Mouse (Mus musculus) left cerebral cortex, postnatal 4 days (tissue): ENCODE measurements around the gene Atp2b4. TPM values are rescaled to one million over a fixed set of nuclear protein-coding genes. Genes with fewer than 3 reads are reported as not detected.
"Not testable (repeated sequence)": the region's sequence is repeated elsewhere in the genome, so short reads cannot be mapped to it uniquely, and the experiment has no call there.

Experiments
- DNase-seq: peaks from one replicate; pipeline ENCODE4 v3.0.0-alpha.2; 2022
- intact Hi-C: fragments of 180-260 bp; cut with DNase I; formaldehyde crosslinking; loops from one replicate; pipeline ENCODE4 v1.15.1; 2025
- total RNA-seq, 2 experiments: library from RNA; stranded (reverse); gene quantifications; 2 replicates each; pipeline ENCODE4 v1.2.3; 2021

Gene Atp2b4
- total RNA-seq, 2 experiments from 2014 or later = 110 to 134 TPM

DNA sequence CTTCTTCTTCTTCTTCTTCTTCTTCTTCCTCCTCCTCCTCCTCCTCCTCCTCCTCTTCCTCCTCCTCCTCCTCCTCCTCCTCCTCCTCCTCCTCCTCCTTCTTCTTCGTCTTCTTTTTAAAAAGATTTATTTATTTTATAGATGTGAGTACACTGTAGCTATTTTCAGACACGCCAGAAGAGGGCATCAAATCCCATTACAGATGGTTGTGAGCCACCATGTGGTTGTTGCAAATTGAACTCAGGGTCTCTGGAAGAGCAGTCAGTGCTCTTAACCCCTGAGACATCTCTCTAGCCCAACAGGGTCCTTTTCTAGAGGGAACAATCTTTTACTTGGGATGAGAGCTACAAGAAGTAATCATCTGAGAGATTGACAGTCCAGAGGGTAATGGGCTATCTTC is 99.0 kb downstream of the Atp2b4 start:
- intact Hi-C loops, DNase-seq: not testable (repeated sequence)

DNA sequence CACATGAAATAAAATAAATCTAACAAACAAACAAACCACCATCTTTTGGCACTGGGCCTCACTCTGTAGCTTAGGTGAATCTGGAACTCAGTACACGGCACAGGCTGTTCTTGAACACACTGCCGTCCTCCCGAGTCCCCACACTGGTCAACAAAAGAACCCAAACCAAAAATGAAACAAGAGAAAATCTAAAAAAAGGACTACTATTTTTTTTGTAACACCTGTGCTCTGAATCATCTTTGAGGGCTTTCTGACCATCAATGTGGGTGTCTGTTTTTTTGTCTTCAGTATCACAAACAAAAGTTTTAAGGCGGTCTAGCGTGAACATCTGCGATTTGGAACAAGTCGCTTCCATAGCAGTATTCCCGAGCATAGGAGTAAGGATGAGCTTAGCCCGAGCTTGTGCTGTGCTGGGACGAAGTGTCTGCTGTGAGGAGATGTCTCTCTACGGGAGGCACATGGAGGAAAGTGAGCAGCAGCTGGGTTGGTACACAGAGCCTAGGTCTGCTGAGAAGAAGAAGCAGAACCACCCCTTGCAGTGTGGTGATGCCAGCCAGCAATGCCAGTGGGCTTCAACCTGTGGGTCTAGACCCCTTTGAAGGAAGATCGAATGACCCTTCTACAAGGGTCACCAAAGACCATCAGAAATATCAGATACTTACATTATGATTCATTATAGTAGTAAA is 102.8 kb downstream of the Atp2b4 start:
- intact Hi-C loops = no loop called here
- DNase-seq = no peak

DNA sequence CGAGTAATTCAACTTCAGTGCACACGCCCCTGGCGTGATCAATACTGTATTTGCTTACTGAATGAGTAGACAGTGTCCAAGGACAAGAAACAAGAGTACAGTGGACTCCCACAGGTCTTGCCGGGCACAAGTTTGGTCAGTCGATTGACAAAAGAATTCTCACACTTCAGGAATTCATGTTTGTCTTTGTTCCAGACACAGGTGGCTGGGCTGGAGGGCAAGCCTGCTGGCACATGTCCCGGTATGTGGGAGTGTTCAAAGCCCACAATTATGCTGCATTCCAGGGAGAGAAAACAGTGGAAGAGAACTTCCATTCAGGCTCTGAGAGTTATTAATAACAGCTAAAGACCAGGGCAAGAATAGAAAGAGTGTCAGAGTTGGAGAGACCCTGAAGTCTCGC is 104.9 kb downstream of the Atp2b4 start:
- intact Hi-C loops = no loop called here
- peak; percentile 10 for DNase-seq

DNA sequence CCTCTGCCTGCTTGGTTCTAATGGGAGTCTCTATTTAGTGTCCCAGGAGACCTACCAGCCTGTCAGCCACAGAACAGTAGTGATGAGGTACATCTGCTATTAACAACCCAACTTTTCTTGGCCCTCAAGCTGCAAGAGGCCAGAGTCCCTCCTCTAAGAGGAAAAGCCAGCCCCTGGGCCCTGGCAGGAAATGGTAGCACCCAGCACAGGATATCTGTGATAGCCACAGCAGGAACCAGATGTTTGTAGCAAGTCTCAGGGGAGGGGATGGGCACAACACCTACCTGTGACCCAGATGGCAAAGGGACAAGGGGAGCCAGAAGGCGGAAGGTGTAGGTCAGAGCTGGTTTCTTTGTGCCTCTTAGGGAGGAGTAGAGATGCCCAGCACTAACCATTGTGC is 106.0 kb downstream of the Atp2b4 start:
- intact Hi-C loops = no loop called here
- DNase-seq = no peak

DNA sequence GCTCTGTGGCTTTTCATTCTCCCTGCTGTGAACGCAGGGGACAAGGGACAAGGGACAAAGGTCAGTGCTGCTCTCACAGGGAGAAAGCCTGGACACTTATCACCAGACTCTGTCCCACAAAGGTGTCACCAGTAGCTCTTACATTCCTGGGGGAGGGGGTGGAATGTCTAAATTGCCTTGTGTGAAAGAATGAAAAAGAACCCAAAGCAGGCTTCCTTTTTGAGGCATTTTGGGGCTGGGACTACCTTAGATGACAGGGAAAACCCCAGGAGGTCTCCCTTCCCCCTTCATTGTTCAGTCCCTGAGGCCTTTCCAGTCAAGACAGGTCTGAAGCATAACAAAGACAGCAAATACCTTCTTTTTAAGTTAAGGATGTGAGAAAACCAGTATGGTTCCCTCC is 106.5 kb downstream of the Atp2b4 start:
- no peak for DNase-seq
- intact Hi-C loops = no loop called here

DNA sequence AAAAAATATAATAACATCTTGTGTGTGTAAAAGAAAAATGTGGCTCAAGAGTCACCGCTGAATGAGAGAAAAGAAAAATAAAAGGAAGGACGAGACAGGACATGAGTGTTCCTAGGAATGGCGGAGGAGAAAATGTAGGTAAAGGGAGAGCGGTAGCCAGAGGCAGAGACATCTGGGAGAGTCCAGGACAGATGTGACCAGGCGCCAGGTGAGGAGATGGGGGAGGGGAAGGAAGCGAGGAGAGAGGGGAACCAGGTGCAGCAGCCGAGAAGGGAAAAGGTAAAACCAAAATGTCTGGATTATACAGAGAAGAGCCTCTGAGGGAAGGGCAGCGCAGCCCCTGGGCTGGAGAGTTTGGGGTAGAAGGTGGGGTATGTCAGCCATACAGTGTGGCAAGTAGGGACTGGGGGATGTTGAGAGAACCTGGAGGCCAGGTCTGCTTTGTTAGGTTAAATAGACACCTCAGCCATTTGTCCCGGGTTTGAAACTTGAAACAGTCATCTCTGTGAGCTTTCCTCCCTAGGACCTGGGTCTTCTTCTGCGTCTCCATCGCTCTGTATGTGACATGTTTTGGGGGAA is 107.2 kb downstream of the Atp2b4 start:
- intact Hi-C loops = no loop called here
- no peak for DNase-seq

DNA sequence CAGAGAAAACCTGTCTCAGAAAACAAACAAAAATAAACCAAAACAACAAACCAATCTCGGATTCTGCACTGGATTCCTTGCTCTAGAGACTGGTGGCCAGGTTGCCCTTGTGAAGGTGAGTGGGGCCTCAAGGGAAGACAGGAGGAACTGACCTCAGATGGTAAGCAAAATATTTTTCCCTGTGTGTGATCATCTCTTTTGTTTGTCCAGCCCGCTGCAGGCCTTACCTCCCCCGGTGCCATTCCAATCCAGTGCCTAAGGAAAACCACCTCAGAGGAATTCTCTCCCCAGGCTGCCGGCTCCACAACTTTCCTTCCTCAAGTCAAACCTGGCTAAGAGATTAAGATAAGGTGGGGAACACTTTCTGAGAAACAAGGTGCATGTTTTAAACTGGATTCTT is 108.6 kb downstream of the Atp2b4 start:
- no peak for DNase-seq
- intact Hi-C loops = no loop called here

DNA sequence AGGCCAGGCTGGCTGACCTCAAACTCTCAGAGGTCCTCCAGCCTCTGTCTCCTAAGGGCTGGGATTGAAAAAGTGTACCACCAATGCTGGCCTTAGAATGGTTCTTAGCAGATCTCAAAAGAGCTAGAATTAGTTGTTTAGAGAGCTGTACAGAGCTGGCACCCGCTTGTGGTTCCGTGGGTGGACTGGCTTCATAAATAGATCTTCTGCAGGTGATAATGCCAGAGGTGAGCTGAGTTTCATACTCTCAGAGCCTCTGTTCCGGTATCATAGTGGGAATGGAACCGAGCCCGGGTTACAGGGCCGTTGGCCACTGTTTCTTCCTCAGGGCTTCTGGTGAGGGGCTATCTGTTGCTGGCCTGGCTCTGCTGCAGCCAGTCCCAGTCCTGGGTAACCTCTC is 109.8 kb downstream of the Atp2b4 start:
- intact Hi-C loops = no loop called here

DNA sequence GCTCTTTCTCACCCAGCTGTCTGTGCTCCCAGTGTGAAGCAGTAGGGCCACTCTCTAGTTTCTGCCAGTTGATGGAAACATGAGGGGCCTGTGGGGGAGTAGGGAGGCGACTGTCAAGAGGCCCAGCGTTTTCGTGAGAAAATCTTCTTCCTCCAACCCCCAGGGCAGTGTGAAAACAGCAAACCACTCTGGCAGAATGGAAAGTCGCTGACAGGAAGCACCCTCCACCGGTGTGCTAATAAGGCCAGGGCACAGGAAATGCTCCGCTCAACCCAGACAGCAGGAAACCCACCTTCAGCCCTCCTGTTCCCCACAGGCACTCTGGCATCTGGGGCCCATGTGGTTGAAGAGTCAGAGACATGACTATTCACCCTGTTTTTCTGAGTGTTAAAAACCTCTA is 110.9 kb downstream of the Atp2b4 start, which contains the start of gene Lax1:
Gene Lax1, minus strand, starts transcription at position 212 of the 400 bp plus-strand sequence.
- intact Hi-C loops = no loop called here
- no peak for DNase-seq

More for the DNA sequence above, 109.8 kb downstream of the Atp2b4 start:
- no peak for DNase-seq

DNA sequence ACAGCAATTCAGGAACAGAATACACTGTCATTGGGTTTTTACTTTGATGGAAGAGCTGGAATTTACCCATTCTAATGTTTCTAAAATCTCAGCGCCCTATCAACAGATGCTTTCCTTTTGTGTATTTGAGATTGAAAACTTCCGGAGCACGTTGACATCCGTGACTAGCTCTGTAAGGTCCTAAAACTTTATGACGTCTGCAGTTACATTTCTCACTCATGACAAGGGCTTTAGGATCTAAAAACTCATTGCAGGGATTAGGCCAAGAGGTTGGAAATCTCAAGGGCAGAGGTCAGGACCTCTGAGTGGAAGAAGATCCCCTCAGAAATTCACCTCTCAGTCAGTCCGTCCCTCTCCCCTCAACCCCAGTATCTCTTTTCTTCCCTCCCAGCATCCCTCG is 112.5 kb downstream of the Atp2b4 start:
- intact Hi-C loops = no loop called here
- DNase-seq = no peak

DNA sequence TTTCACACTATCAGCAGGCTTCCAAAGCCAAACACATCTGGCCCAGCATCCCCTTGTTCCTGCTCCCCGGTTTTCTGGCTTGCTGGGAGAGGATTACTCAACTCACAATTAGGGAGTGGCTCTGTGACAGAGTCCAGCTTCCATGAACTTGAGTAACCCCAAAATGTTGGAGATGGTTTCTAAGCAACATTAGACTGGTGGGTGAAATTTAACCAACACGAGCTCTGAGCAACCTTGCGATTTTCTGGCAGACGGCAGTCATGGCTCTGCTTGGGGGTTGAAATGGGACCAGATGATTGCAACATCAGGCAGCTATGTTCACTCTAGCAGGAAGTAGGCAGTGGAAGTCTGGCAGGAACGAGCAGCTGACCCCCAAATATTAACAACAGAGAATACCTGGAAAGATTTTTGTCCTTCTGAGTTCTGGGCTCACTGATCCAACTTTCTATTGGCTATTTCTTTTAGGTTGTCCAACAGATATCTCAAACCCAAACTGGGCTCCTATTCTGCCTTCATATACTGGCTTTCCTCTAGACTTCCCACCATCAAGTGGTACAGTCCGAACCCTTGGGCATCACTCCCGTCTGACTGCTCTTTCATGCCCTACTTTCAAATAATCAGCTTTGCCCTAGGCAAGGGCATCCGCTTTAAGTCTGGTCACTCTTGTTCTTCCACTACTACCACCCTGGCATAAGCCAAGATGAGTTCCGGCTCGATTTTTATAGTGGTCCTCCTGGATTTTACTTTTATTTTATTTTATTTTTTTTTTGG is 114.9 kb downstream of the Atp2b4 start:
- DNase-seq = no peak
- intact Hi-C loops = no loop called here

DNA sequence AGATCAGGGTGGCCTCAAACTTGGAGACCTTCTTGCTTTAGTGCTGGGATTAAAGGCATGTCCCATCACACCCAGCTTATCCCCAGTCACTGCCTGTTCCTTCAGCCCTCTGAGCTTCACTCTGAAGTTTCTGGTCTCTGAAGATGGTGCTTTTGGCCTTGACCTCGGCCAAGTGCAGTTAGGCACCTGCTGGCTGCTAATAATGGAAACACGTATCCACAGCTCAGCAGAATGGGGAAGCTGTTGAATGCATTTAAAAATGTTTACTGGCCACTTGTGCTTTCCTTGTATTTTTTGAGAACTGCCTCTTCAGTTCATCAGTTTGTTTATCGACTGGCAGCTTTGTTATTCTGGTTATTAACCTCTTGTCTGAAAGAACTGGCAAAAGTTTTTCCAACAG is 129.0 kb downstream of the Atp2b4 start:
- no peak for DNase-seq
- intact Hi-C loops = no loop called here

DNA sequence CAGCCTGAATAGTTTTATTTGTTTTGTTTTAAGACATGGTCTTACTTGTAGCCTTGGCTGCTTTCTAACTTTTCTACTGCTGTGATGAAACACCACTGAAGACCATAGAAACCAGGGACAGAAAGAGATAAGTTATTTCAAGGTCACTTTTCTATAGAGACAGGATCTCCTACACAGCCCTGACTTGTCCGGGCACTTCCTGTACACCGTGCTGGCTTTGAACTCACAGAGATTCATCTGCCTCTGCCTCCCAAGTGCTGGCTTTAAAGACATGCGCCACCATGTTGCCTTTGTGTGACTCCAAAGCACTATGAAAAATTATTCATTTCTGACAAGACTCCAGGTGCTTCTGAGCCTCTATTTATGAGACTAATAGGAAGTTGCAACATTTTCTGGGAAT is 129.6 kb downstream of the Atp2b4 start:
- DNase-seq = no peak

DNA sequence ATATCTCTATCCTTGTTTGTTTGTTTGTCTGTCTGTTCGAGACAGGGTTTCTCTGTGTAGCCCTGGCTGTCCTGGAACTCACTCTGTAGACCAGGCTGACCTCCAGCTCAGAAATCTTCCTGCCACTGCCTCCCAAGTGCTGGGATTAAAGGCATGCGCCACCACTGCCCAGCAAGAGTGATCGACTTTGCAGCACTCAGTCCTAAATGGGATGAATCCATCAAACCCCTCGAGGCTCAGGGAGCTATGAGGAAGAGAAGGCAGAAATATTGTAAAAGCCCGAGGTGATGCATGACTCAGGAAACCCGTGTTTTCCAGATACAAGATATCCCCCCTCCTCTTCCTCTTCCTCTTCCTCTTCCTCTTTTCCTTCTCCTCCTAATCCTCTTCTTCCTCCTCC is 130.1 kb downstream of the Atp2b4 start:
- DNase-seq = no peak
- intact Hi-C loops = no loop called here

More for the DNA sequence above, 129.6 kb downstream of the Atp2b4 start:
- intact Hi-C loops = no loop called here

DNA sequence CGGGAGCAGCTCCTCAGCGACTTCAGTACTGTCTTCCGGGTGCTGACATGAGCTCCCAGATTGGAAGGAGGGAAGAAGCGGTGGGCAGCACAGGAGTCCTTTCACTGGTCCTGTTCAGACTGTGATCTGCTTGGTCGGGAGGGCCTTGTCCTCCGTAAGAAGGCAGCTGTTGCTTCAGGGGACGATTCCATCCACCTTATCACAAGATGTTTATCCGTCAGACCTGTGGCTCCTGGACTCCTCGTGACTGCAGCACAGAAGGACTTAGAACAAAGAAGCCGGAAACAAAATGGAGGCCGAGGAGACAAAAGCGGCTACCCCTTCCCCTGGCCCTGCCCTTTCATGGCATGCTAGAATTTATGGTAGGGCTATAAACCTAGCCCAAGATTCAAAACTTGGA is 130.7 kb downstream of the Atp2b4 start:
- DNase-seq = no peak
- intact Hi-C loops = no loop called here

DNA sequence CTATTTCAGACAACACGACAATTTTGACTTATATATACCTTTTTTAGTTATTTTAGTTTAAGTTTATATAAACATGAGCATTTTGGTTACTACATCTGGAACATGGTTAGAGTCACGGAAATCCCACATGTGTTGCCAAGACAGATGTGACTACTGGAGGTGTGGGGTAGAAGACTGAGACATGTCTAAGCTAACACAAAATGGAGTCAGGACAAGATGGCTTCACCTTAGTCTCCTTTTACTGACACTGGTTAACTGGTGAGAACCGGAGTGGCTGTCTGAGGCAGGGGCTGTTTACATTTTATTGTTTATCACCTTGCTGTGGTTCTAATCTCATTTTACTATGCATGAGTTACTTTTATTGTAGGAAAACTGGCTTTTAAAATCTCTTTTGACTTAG is 132.2 kb downstream of the Atp2b4 start:
- intact Hi-C loops = no loop called here
- no peak for DNase-seq

DNA sequence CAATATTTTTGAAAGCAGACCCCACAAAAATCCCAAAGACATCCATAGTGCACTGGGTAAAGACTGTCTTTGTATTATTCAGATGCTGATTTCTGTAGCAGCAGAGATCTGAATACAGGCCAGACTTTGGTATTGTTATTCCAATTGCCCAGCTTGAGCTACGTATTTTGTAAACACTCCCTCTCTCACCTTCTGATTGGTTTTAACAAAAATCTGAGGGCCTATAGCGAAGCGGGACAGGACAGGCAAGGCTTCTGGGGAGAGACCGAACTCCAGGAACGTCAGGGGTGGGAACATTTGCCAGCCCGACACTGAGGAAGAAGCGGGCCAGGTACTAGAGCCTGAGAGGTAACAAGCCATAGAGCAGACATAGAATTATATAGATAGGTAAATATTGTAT is 133.1 kb downstream of the Atp2b4 start:
- intact Hi-C loops = no loop called here
- DNase-seq = no peak

DNA sequence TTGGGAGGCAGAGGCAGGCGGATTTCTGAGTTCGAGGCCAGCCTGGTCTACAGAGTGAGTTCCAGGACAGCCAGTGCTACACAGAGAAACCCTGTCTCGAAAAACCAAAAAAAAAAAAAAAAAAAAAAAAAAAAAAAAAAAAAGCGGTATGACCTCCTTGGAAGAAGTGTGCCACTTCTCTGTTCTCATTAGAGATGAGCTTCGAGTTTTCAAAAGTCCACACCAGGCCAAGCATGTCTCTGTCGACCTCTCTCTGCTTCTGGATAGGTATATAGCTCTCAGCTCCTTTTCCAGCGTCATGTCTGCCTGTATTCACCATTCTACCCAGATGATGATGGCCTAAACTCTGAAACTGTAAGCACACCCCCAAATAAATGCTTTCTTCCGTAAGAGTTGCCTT is 135.1 kb downstream of the Atp2b4 start:
- intact Hi-C loops, DNase-seq: not testable (repeated sequence)

DNA sequence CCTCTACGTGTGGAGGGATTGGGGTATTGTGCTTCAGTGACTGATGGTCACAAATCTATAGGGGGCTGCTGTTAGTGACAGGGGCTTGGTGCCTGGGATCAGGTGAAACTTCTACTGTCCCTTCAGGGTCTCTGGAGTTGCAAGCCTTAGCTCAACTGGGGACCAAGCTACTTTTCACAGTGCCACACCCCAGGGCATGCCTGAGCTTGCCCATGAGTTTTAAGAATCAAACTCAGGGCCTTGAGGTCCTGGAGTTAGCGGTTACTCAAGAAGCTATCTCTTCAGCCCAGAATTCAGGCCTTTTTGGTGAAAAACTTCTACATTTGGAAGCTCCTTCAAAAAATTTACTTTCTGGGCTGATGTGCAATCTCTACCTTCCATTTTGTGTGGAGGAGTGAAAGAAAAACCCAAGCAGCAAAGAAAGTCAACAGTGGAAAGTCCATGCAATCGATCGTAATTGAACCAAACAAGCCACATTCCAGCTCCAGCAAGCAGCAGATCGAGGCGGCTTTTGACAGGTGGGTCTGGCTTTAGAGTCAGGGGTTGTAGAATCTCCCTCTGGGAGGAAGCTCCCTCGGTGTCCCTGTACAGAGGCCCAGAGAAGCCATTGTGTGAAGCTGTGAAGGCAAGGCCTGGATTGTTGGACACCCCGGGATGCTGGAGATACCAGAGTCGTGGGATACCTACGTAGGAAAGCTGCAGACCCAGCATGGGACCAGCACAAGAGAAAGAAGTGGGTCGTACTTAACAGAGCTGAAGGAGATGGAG is 136.5 kb downstream of the Atp2b4 start:
- DNase-seq = no peak
- intact Hi-C loops = no loop called here

DNA sequence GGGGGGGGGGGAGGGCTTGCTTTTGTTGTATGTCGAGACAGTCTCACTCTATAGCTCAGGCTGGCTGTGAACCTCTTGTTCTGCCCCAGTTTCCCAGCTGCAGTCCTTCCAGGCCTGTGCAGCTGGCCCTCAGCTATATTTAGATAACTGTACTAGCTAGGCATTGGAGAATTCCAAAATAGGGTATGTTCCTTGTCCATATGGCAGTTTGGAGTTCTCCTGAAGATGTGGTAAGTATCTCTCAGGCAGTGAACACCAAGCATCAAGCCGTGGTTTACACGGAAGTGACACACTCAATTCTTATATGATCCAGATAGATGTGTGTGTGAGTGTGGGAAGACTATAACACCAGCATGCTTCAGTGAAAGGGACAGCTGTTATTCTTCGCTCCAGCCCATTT is 137.4 kb downstream of the Atp2b4 start:
- DNase-seq = no peak
- intact Hi-C loops = no loop called here

DNA sequence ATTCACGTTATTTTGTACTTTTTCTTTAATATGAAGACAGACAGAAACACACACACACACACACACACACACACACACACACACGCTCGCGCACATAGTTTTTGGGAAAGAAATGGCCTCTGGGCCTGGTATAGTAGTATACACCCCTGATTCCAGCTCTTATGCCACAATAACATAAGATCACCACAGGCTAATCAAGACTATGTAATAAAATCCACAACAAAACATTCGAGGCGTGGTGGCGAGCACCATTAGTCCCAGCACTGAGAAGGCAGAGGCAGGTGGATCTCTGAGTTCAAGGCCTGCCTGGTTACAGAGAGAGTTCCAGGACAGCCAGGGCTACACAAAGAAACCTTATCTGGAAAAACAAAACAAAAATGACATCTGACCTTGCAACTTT is 137.9 kb downstream of the Atp2b4 start:
- intact Hi-C loops = no loop called here
- no peak for DNase-seq
